Mouse (Mus musculus) lung, adult 2 months (tissue): ENCODE data around the gene Oard1. TPM values are rescaled to one million over a fixed set of nuclear protein-coding genes. Genes with fewer than 3 reads are reported as not detected.

Experiments used
- DNase-seq: peaks from one replicate; pipeline ENCODE4 v3.0.0; 2022
- H3K4me1 ChIP-seq: fragments of 200-500 bp; 2 replicates; pipeline ENCODE4 v1.6.1; 2011; ENCODE audit warnings: low read length; ENCODE audit not compliant: control insufficient read depth, insufficient read depth
- H3K4me3 ChIP-seq: fragments of 200-500 bp; replicated peaks from 2 replicates; pipeline ENCODE3; 2011; ENCODE audit warnings: low read depth, mild to moderate bottlenecking, control low read depth, low read length; ENCODE audit errors: extremely low read depth
- CTCF ChIP-seq: fragments of 200-500 bp; IDR thresholded peaks from 2 replicates; pipeline ENCODE4 v1.5.1; 2011; ENCODE audit warnings: mild to moderate bottlenecking, low read length, control low read depth; ENCODE audit not compliant: insufficient read depth
- POLR2A ChIP-seq: fragments of 200-500 bp; IDR thresholded peaks from 2 replicates; pipeline ENCODE4 v1.6.1; 2011; ENCODE audit warnings: low read depth, mild to moderate bottlenecking, control low read depth, low read length, borderline replicate concordance; ENCODE audit errors: extremely low read depth
- WGBS: fragments of 180-500 bp; shearing (Covaris S2); methylation state at CpG from one replicate; pipeline ENCODE4 v1.1.7; 2018; 5-methylcytosine and 5-hydroxymethylcytosine counted together
- polyA plus RNA-seq: library from polyadenylated mRNA; depleted of rRNA; stranded (reverse); fragments of >200 nt; gene quantifications from 2 replicates; pipeline ENCODE4 v1.2.3, GENCODE M21; 2012; rRNA removed

Oard1 gene
- 6.7 and 11.9 TPM in 2 replicates for polyA plus RNA-seq

DNA sequence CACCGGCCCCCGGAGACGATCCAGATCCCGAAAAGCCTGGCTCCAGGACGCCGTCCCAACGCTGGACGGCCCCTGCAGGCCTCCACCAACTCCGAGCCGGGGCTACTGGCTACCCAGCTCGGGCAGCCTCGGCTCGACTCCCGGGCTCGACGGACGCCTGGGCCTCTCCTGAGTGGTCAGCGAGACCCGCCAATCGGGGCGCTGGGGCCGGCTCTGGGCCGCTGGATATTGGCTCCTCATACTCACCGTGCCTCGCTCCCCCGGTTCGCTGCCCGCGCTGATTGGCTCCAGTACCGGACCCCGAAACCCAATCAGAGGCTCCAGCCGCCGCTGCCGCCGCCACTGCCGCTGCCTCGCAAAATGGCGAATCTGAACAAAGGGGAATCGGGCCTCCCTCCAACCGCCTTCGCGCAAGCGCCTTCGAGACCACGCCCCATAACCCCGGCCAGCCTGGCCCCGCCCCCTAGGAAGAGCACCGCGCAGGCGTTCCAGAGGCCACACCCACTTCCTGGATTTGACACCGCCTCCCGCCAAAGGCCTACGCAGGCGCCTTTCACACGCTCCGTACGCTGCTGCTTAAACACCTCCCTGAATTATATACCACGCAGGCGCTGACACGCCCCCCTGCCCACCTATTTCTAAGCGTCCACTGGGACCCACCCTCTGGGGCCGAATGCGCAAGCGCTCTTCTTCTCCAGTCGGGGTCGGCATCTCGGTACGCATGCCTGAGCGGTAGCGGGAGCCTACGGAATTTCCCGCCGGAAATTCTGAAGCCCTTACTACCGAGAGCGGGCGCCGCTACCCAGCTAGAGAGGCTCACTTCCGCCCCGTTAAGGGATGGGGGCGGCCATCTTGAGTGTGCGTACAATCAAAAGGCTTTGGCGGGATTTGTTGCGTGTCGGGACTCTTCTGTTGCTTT is at the start of gene Oard1, which contains the start of gene Nfya:
Gene Oard1 (plus strand): TSS at position 635 of the 919 bp plus-strand sequence.
Gene Nfya (minus strand): TSS at position 527 of the 919 bp plus-strand sequence.
- WGBS, result under 1% methylated on average over 84 of the region's 84 CpGs
- Histone ChIP-seq H3K4me3 (peak within 1 kb of the TSS; percentile 87), H3K4me1 (peaks cover 3% of the 10 kb centered on the region)
- peak; percentile 99 for DNase-seq
- TF ChIP-seq POLR2A (peak; percentile 62; the same call in 1 of the 2 replicates), CTCF (no peak)

DNA sequence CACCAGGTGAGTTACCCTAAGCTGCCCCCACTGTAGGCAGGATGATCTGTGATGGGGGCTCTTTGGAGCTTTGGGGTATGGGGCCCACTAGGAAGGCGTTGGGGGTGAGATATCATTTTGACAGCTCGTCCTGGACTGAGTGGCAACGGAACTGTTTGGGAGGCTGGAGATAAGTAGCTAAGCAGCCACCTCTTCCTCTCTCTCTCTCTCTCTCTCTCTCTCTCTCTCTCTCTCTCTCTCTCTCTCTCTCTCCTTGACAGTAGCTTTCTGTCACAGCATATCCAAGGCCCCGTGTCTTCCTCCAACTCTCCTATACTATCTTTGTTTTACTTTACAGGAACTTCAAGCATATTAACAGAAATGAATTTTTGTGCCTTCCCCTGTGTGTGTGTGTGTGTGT is 49.4 kb upstream of the Oard1 start:
- no peaks in the 10 kb centered on the region; the same call in 1 of the 2 replicates for H3K4me1 ChIP-seq
- H3K4me3 ChIP-seq, result no peak overlapping the region
- WGBS, result 26% methylated on average over 4 of the region's 4 CpGs
- DNase-seq, result no peak
- TF ChIP-seq POLR2A (no peak), CTCF (no peak)

DNA sequence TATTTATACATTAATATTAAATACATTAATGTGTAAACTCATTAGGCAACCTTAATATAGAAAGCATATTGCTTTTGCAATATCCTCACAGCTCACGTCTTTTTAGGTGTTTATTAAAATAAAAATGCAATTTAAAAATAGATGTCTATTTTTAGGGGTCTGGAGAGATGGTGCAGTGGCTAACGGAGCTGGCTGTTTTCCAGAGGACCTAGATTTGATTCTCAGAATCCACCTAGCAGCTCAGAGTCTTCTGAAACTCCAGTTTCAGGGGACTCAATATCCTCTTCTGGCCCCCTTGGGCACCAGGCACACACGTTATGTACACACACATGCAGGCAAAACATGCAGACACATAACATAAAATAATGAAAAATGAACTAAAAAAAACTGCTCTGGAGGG is 47.5 kb upstream of the Oard1 start:
- 49% methylated on average over 3 of the region's 3 CpGs for WGBS
- H3K4me3 ChIP-seq, result no peak overlapping the region
- H3K4me1 ChIP-seq, result no peaks in the 10 kb centered on the region; the same call in 1 of the 2 replicates
- TF ChIP-seq CTCF (no peak), POLR2A (no peak)
- DNase-seq, result no peak

DNA sequence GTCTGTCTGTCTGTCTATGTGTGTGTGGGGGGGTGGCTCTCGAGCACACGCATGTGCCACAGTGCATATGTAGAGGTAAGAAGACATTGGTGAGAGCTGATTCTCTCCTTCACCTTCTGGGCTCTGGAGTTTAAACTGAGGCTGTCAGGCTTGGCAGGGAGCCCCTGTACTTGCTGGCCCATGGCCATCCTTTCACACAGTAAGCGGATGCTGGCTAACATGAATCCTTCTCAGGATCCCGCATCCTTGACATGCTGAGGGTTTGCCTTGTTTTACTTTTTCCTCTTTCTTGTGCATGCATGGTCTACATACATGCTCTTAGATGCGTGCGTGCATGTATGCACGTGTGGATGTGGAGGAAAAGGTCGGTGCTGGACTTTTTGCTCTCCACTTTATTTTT is 46.8 kb upstream of the Oard1 start:
- no peak overlapping the region for H3K4me3 ChIP-seq
- H3K4me1 ChIP-seq, result no peaks in the 10 kb centered on the region; the same call in 1 of the 2 replicates
- no peak for DNase-seq
- TF ChIP-seq CTCF (no peak), POLR2A (no peak)
- 77% methylated on average over 8 of the region's 8 CpGs for WGBS

DNA sequence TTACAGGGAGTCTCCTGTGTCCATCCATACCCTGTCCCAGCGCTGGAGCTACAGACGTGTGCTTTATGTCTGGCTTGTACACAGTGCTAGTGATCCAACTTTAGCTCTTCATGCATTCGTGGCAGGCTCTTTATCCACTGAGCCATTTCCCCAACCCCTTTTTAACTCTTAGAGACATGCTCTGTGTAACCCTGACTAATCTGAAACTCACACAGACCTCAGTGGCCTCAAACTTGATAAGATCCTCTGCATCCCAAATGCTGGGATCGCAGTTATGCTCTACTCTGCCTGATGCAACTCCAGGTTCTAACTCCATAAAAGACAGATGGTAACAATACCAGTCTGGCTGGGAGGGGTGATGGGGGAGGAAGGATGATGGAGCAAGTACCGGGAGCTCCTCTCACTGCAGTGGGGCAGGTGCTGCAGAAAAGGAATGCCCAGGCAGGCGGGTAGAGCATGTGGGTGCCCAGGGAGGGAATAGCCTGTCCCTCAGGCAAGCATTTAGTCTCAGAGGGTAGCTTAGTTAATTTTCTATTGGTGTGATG is 46.3 kb upstream of the Oard1 start:
- TF ChIP-seq POLR2A (no peak), CTCF (no peak)
- WGBS, result 72% methylated on average over 6 of the region's 6 CpGs
- no peak for DNase-seq
- Histone ChIP-seq H3K4me1 (no peaks in the 10 kb centered on the region; the same call in 1 of the 2 replicates), H3K4me3 (no peak overlapping the region)

DNA sequence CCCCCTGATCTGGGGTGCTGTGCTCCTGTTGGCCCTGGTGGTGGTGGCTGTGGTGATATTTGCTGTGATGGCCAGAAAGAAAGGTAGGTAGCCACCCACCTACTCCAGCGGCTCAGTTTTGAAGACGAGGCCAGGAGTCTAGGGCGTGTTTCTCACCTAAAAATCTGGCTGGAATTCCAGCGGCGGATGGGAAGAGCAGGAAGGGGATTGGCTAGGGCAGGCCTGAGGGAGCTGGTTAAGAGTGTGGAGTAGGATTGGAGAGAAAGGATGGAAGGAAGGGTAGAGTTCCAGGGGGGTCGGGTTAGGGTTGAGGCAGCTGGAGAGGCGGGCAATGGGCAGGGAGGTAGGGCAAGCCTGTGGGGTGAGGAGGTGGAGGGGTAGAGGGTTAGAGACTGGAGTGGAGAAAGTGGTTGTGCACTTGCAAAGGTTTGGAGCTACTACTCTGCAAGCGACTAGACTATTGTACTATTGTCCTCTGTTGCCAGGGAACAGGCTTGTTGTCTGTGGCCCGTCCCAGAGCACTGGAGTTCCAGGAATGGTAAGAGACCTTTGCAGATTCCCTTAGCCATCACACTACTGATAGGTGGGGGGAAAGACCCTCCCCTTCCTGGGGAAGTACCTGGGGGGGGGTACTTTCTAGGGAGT is 44.2 kb upstream of the Oard1 start:
- 78% methylated on average over 9 of the region's 9 CpGs for WGBS
- H3K4me1 ChIP-seq, result no peaks in the 10 kb centered on the region; the same call in 1 of the 2 replicates
- TF ChIP-seq CTCF, result no peak

DNA sequence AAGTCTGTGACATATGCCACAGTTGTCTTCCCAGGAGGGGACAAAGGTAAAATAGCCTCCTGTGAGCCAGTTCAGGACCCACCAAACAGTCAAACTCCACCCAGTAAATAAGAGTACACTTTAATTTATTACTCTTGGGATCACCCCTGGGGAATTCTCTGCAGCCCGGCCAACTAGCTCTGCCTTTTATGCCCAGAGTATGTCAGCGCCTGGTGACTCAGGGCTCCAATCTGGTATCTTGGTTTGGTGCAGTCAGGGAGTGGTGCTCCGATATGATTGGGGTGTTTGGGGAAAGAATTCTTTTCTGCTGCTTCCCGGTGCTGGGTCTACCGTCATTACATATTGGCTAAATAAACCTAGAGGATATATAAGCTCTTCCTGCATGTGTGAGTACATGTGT is 43.0 kb upstream of the Oard1 start:
- Histone ChIP-seq H3K4me3 (no peak overlapping the region), H3K4me1 (no peaks in the 10 kb centered on the region; the same call in 1 of the 2 replicates)
- TF ChIP-seq CTCF (no peak), POLR2A (no peak)
- DNase-seq, result no peak
- WGBS, result 81% methylated on average over 5 of the region's 5 CpGs

More for the DNA sequence above, 44.2 kb upstream of the Oard1 start:
- H3K4me3 ChIP-seq, result no peak overlapping the region
- DNase-seq, result no peak

DNA sequence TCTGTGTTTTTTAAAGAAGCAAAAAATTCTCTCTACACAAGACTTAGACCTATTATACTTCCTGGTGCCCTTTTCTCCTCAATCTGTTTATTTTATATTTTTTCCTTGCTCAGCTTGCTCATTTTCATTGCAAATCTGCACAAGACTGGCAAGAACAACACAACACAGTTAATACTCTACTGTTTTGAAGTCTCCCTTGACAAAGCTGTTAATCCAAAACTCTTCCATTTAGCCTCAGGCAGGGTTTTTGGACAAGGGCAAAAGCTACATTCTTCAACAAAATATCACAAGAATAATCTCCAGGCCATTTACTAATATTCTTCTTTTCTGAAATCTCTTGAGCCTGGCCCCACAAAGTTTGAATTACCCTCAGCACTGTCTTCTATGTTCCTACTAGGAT is 38.2 kb upstream of the Oard1 start:
- Histone ChIP-seq H3K4me3 (no peak overlapping the region), H3K4me1 (no peaks in the 10 kb centered on the region)
- no peak for TF ChIP-seq CTCF
- TF ChIP-seq POLR2A, result no peak
- no peak for DNase-seq

DNA sequence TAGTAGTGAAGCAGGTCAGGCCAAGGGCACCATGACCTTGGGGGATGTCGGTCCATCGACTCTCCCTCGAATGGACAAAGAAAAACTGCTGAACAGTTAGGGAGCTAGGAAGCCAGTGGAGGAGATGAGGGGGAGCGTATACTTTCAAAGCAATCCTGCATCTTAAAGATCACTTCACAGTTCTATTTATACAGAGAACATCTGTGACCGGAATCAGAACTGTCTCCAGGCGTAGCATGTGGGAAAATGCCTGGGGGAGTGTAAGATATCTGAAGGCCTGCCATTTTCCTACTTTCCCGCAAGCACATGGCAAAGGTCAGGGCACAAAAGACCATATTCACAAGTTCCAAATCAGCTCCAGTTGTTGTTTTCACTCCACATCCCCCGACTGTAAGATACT is 36.8 kb upstream of the Oard1 start:
- TF ChIP-seq CTCF (no peak), POLR2A (no peak)
- 80% methylated on average over 8 of the region's 8 CpGs for WGBS
- DNase-seq, result no peak
- H3K4me1 ChIP-seq, result no peaks in the 10 kb centered on the region
- no peak overlapping the region for H3K4me3 ChIP-seq

DNA sequence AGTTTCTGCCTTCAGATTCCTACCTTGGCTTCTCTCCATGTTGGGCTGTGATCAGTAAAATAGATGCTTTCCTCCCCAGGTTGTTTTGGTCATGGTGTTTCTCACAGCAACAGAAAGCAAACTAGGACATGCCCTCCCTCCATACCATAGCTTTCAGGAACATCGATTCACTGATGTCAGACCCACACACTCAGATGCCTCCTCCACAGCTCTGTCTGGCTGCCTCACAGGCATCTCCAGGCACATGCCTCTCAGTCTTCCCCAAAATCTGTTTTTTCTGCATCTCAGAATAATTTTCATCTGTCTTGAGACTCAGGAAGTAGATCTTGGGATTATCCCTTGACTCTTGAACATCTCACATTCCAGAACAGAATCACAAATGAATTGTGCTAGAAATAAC is 33.7 kb upstream of the Oard1 start:
- 89% methylated on average over 1 of the region's 1 CpGs for WGBS

More for the DNA sequence above, 33.7 kb upstream of the Oard1 start:
- Histone ChIP-seq H3K4me1 (no peaks in the 10 kb centered on the region), H3K4me3 (no peak overlapping the region)
- DNase-seq, result no peak
- TF ChIP-seq CTCF (no peak), POLR2A (no peak)
